Mouse (Mus musculus): Measurements from ENCODE around the gene Chst11.

DNA sequence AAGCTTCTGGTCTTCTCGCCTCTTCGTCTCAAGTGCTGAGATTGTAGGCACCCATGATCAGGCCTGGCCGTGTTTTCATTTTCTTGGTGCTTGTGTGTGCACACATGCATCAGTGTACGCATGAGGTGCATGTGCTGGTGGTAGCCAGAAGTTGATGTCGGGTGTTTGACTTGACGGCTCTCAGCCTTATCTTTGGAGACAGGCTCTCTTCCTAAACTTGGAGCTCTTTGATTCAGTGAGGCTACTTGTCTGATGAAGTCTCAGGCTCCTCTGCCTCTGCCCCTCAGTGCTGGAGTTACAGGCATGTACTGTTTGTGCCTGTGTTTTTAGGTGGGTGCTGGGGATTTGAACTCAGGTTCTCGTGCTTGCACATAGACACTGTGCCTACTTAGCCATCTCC, 9.0 kb downstream of the Chst11 start:
- TF ChIP-seq MYOG (IDR thresholded peaks at IDR 0.05; ENCODE audit: control insufficient read depth in 1 of 3, insufficient read depth in 1 of 3, insufficient read length in 2 of 3, low read depth in 2 of 3): no peak
- no peak for TF ChIP-seq E2F4 (IDR thresholded peaks at IDR 0.05; ENCODE audit: insufficient read depth)
- no peak for TF ChIP-seq POLR2A (IDR thresholded peaks at IDR 0.05; ENCODE audit: insufficient read length, low read depth)

Measured in myocyte (in vitro differentiated cells).